Mouse (Mus musculus): ENCODE data around the gene Ssxb6. TPM values are rescaled to one million over a fixed set of nuclear protein-coding genes. Genes with fewer than 3 reads are reported as not detected.
"Not testable (repeated sequence)": the region's sequence is repeated elsewhere in the genome, so short reads cannot be mapped to it uniquely, and the experiment has no call there.

Ssxb6 gene
- total RNA-seq (2014; fragmentation: Nextera tagmentation) (not detected in 2 replicates), total RNA-seq (2017) (not detected in 2 replicates), polyA plus RNA-seq (2012) (not detected in 2 replicates)

DNA sequence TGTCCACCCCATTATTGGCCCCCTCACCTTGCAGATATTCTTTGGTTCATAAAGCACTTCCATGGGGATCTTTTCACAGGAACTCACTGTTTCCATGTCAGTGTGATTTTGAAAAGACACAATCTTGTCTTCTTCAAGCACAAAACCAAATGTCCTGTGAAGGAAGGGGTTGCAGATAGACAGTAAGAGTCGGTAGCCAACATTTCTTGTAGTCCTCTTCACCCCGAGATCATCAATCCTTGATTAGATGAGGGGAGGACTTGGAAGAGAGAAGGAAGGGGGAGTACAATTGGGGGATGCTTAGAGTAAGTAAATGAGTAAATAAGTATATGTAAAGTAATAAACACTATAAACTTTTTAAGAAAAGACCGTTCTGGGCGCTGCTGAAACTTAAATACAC, at the start of gene Ssxb6:
TSS of gene Ssxb6 (minus strand) at position 101 of the 400 bp plus-strand sequence.
- not testable (repeated sequence) for DNase-seq (ENCODE audit: low spot score); H3K9me3 ChIP-seq (replicated peaks); H3K27me3 ChIP-seq (ENCODE audit: insufficient read depth, low read length); H3K36me3 ChIP-seq (replicated peaks); H3K4me1 ChIP-seq (ENCODE audit: insufficient read depth, low read depth, low read length); H3K4me3 ChIP-seq (ENCODE audit: low read depth, low read length); ATAC-seq (ENCODE audit: extremely low read depth, insufficient number of reproducible peaks, low FRiP score, poor library complexity, severe bottlenecking)

- ATAC-seq (ENCODE audit: extremely low read depth, insufficient number of reproducible peaks, low FRiP score, poor library complexity, severe bottlenecking); H3K4me1 ChIP-seq (ENCODE audit: insufficient read depth, low read depth, low read length); DNase-seq (ENCODE audit: low spot score); H3K9me3 ChIP-seq (replicated peaks); H3K4me3 ChIP-seq (ENCODE audit: low read depth, low read length); H3K27me3 ChIP-seq (ENCODE audit: insufficient read depth, low read length); H3K36me3 ChIP-seq (replicated peaks): not testable (repeated sequence)
Observed at GRCm38 (mm10) chrX:8591716-8592115, 43.7 kb upstream of the Ssxb6 start, which contains the start of gene Ssxb3. Gene Ssxb3, minus strand, starts transcription at chrX:8591816.

DNA sequence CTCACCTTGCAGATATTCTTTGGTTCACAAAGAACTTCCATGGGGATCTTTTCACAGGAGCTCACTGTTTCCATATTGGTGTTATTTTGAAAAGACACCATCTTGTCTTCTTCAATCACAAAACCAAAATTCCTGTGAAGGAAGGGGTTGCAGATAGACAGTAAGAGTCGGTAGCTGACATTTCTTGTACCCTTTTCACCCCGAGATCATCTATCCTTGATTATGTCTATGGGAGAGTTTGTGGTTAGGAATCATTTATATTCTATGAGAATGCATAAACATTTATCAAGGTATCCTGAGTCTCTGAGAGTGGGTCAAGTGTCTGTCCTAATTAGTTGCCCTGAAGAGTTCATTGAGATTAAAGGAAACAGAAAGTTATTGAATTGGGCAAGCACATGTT, 23.2 kb downstream of the Ssxb6 start, which contains the start of gene Gm14459:
TSS of gene Gm14459 (minus strand) at position 101 of the 400 bp plus-strand sequence.
- Histone ChIP-seq H3K9me3 (replicated peaks) (no peaks in the 10 kb centered on the region), H3K4me1 (ENCODE audit: insufficient read depth, low read depth, low read length) (no peaks in the 10 kb centered on the region), H3K4me3 (ENCODE audit: low read depth, low read length) (no peak within 1 kb of the TSS), H3K36me3 (replicated peaks) (no peaks in the 10 kb centered on the region), H3K27me3 (ENCODE audit: insufficient read depth, low read length) (no peaks in the 10 kb centered on the region)
- ATAC-seq (ENCODE audit: extremely low read depth, insufficient number of reproducible peaks, low FRiP score, poor library complexity, severe bottlenecking): no peak
- no peak for DNase-seq (ENCODE audit: low spot score)
- TF ChIP-seq TAL1 (conservative IDR thresholded peaks at IDR 0.05; ENCODE audit: low read depth, low read length) (no peak), GATA2 (IDR thresholded peaks at IDR 0.05; ENCODE audit: borderline replicate concordance, low read depth, low read length) (no peak), POLR2AphosphoS5 (IDR thresholded peaks at IDR 0.05; ENCODE audit: insufficient replicate concordance, low read depth, low read length) (no peak), GATA1 (IDR thresholded peaks at IDR 0.05; ENCODE audit: borderline replicate concordance, low read length) (no peak), CTCF (IDR thresholded peaks at IDR 0.05; ENCODE audit: low read depth, low read length) (no peak)

Other genes with a start within 250 kb of the Ssxb6 start
- 0.87 TPM in 1 of 2 replicates, not detected in the other for gene Ssxb10, start 220.8 kb downstream of the Ssxb6 start, total RNA-seq (2014; fragmentation: Nextera tagmentation)
- not detected in 2 replicates for gene Ssxb10, start 220.8 kb downstream of the Ssxb6 start, total RNA-seq (2017)
- gene Ssxb10, start 220.8 kb downstream of the Ssxb6 start, polyA plus RNA-seq (2012): not detected in 2 replicates
- not detected in 2 replicates for gene Ssxb9, start 181.3 kb downstream of the Ssxb6 start, total RNA-seq (2014; fragmentation: Nextera tagmentation)
- not detected in 2 replicates for gene Ssxb9, start 181.3 kb downstream of the Ssxb6 start, total RNA-seq (2017)
- not detected in 2 replicates for gene Ssxb9, start 181.3 kb downstream of the Ssxb6 start, polyA plus RNA-seq (2012)
- not detected in 2 replicates for gene Ssxb1, start 134.9 kb downstream of the Ssxb6 start, total RNA-seq (2014; fragmentation: Nextera tagmentation)
- gene Ssxb1, start 134.9 kb downstream of the Ssxb6 start, total RNA-seq (2017): not detected in 2 replicates
- gene Ssxb1, start 134.9 kb downstream of the Ssxb6 start, polyA plus RNA-seq (2012): not detected in 2 replicates
- gene Ssxb2, start 86.5 kb downstream of the Ssxb6 start, total RNA-seq (2014; fragmentation: Nextera tagmentation): not detected in 2 replicates
- gene Ssxb2, start 86.5 kb downstream of the Ssxb6 start, total RNA-seq (2017): not detected in 2 replicates
- gene Ssxb2, start 86.5 kb downstream of the Ssxb6 start, polyA plus RNA-seq (2012): not detected in 2 replicates
- not detected in 2 replicates for gene Gm14459, start 23.3 kb downstream of the Ssxb6 start, total RNA-seq (2014; fragmentation: Nextera tagmentation)
- not detected in 2 replicates for gene Gm14459, start 23.3 kb downstream of the Ssxb6 start, total RNA-seq (2017)
- not detected in 2 replicates for gene Gm14459, start 23.3 kb downstream of the Ssxb6 start, polyA plus RNA-seq (2012)
- gene Ssxb3, start 43.6 kb upstream of the Ssxb6 start, total RNA-seq (2014; fragmentation: Nextera tagmentation): not detected in 2 replicates
- not detected in 2 replicates for gene Ssxb3, start 43.6 kb upstream of the Ssxb6 start, total RNA-seq (2017)
- gene Ssxb3, start 43.6 kb upstream of the Ssxb6 start, polyA plus RNA-seq (2012): not detected in 2 replicates
- 3.5 TPM in 1 of 2 replicates, not detected in the other for gene Ssxb8, start 142.6 kb upstream of the Ssxb6 start, total RNA-seq (2014; fragmentation: Nextera tagmentation)
- not detected in 2 replicates for gene Ssxb8, start 142.6 kb upstream of the Ssxb6 start, total RNA-seq (2017)
- not detected in 2 replicates for gene Ssxb8, start 142.6 kb upstream of the Ssxb6 start, polyA plus RNA-seq (2012)
- not detected in 2 replicates for gene Ssx9, start 200.2 kb upstream of the Ssxb6 start, total RNA-seq (2014; fragmentation: Nextera tagmentation)
- gene Ssx9, start 200.2 kb upstream of the Ssxb6 start, total RNA-seq (2017): not detected in 2 replicates
- gene Ssx9, start 200.2 kb upstream of the Ssxb6 start, polyA plus RNA-seq (2012): not detected in 2 replicates